Mouse (Mus musculus): ENCODE data around the gene Ivd. TPM values are rescaled to one million over a fixed set of nuclear protein-coding genes. Genes with fewer than 3 reads are reported as not detected.

The Ivd gene
- polyA plus RNA-seq, 2 experiments: 23.3 to 26.3 TPM

GRCm38 (mm10) chr2:118824396-118824795 lies 37.4 kb upstream of the Ivd start:
- Histone ChIP-seq H3K36me3 (replicated peaks; ENCODE audit: control insufficient read depth, insufficient read depth, low read depth) (peaks cover 65% of the 10 kb centered on the region), H3K4me3 (ENCODE audit: insufficient read depth in 1 of 2, low read depth in 2 of 2, low read length in 2 of 2) (no peak overlapping the region), H3K4me1 (replicated peaks; ENCODE audit: control insufficient read depth in 2 of 2, insufficient read depth in 2 of 2, low read length in 1 of 2) (no peaks in the 10 kb centered on the region), H3K9ac (replicated peaks) (no peak overlapping the region), H3K9me3 (ENCODE audit: control insufficient read depth, low read length) (no peaks in the 10 kb centered on the region), H3K27ac (no peak overlapping the region), H3K27me3 (ENCODE audit: control insufficient read depth, insufficient read depth, low read length) (no peaks in the 10 kb centered on the region), H3K4me2 (ENCODE audit: low read depth) (no peak overlapping the region)
- WGBS (ENCODE audit: insufficient replicate concordance): 92% methylated on average over 4 of the region's 4 CpGs
- DNase-seq (ENCODE audit: low read depth in 3 of 3, low spot score in 3 of 3): no peak
- no peak for TF ChIP-seq EP300 (IDR thresholded peaks at IDR 0.05; ENCODE audit: low read depth)
- TF ChIP-seq CTCF (IDR thresholded peaks at IDR 0.05; ENCODE audit: low read depth): no peak
- ATAC-seq (ENCODE audit: insufficient read depth): no peak

- Histone ChIP-seq H3K27me3 (ENCODE audit: control insufficient read depth, insufficient read depth, low read length) (no peaks in the 10 kb centered on the region), H3K27ac (no peak overlapping the region), H3K9me3 (ENCODE audit: control insufficient read depth, low read length) (no peaks in the 10 kb centered on the region), H3K4me3 (ENCODE audit: insufficient read depth in 1 of 2, low read depth in 2 of 2, low read length in 2 of 2) (no peak overlapping the region), H3K36me3 (replicated peaks; ENCODE audit: control insufficient read depth, insufficient read depth, low read depth) (peaks cover 86% of the 10 kb centered on the region), H3K4me1 (replicated peaks; ENCODE audit: control insufficient read depth in 2 of 2, insufficient read depth in 2 of 2, low read length in 1 of 2) (no peaks in the 10 kb centered on the region), H3K9ac (replicated peaks) (no peak overlapping the region), H3K4me2 (ENCODE audit: low read depth) (no peak overlapping the region)
- 87% methylated on average over 5 of the region's 5 CpGs for WGBS (ENCODE audit: insufficient replicate concordance)
- ATAC-seq (ENCODE audit: insufficient read depth): no peak
- TF ChIP-seq EP300 (IDR thresholded peaks at IDR 0.05; ENCODE audit: low read depth) (no peak), CTCF (IDR thresholded peaks at IDR 0.05; ENCODE audit: low read depth) (no peak)
- DNase-seq (ENCODE audit: low read depth in 3 of 3, low spot score in 3 of 3): no peak
These were observed 32.7 kb upstream of the Ivd start for GRCm38 (mm10) chr2:118829096-118829495.

GRCm38 (mm10) chr2:118834061-118834460 lies 27.7 kb upstream of the Ivd start:
- Histone ChIP-seq H3K27me3 (ENCODE audit: control insufficient read depth, insufficient read depth, low read length) (no peaks in the 10 kb centered on the region), H3K4me3 (ENCODE audit: insufficient read depth in 1 of 2, low read depth in 2 of 2, low read length in 2 of 2) (no peak overlapping the region), H3K9me3 (ENCODE audit: control insufficient read depth, low read length) (no peaks in the 10 kb centered on the region), H3K9ac (replicated peaks) (no peak overlapping the region), H3K4me2 (ENCODE audit: low read depth) (no peak overlapping the region), H3K27ac (no peak overlapping the region), H3K4me1 (replicated peaks; ENCODE audit: control insufficient read depth in 2 of 2, insufficient read depth in 2 of 2, low read length in 1 of 2) (no peaks in the 10 kb centered on the region), H3K36me3 (replicated peaks; ENCODE audit: control insufficient read depth, insufficient read depth, low read depth) (peaks cover 68% of the 10 kb centered on the region)
- ATAC-seq (ENCODE audit: insufficient read depth) (no peak), DNase-seq (ENCODE audit: low read depth in 3 of 3, low spot score in 3 of 3) (no peak)
- WGBS (ENCODE audit: insufficient replicate concordance): 86% methylated on average over 6 of the region's 6 CpGs
- no peak for TF ChIP-seq CTCF (IDR thresholded peaks at IDR 0.05; ENCODE audit: low read depth)

GRCm38 (mm10) chr2:118835115-118835514 lies 26.6 kb upstream of the Ivd start:
- Histone ChIP-seq H3K4me1 (replicated peaks; ENCODE audit: control insufficient read depth in 2 of 2, insufficient read depth in 2 of 2, low read length in 1 of 2) (no peaks in the 10 kb centered on the region), H3K9ac (replicated peaks) (no peak overlapping the region), H3K36me3 (replicated peaks; ENCODE audit: control insufficient read depth, insufficient read depth, low read depth) (peaks cover 57% of the 10 kb centered on the region), H3K4me3 (ENCODE audit: insufficient read depth in 1 of 2, low read depth in 2 of 2, low read length in 2 of 2) (no peak overlapping the region), H3K27ac (no peak overlapping the region), H3K27me3 (ENCODE audit: control insufficient read depth, insufficient read depth, low read length) (no peaks in the 10 kb centered on the region), H3K4me2 (ENCODE audit: low read depth) (no peak overlapping the region), H3K9me3 (ENCODE audit: control insufficient read depth, low read length) (no peaks in the 10 kb centered on the region)
- 82% methylated on average over 6 of the region's 6 CpGs for WGBS (ENCODE audit: insufficient replicate concordance)
- ATAC-seq (ENCODE audit: insufficient read depth): no peak
- TF ChIP-seq CTCF (IDR thresholded peaks at IDR 0.05; ENCODE audit: low read depth): no peak
- no peak for TF ChIP-seq EP300 (IDR thresholded peaks at IDR 0.05; ENCODE audit: low read depth)
- no peak for DNase-seq (ENCODE audit: low read depth in 3 of 3, low spot score in 3 of 3)

- H3K4me1 ChIP-seq (replicated peaks; ENCODE audit: control insufficient read depth in 2 of 2, insufficient read depth in 2 of 2, low read length in 1 of 2): peaks cover 13 to 18% of the 10 kb centered on the region in 2 experiments
- TF ChIP-seq CTCF (IDR thresholded peaks at IDR 0.05; ENCODE audit: low read depth) (no peak), EP300 (IDR thresholded peaks at IDR 0.05; ENCODE audit: low read depth) (no peak)
- no peak for DNase-seq (ENCODE audit: low read depth in 3 of 3, low spot score in 3 of 3)
- no peaks in the 10 kb centered on the region for H3K27me3 ChIP-seq (ENCODE audit: control insufficient read depth, insufficient read depth, low read length)
- no peak for ATAC-seq (ENCODE audit: insufficient read depth)
- no peaks in the 10 kb centered on the region for H3K9me3 ChIP-seq (ENCODE audit: control insufficient read depth, low read length)
- H3K9ac ChIP-seq (replicated peaks): no peak overlapping the region
- H3K27ac ChIP-seq: no peak overlapping the region
- H3K36me3 ChIP-seq (replicated peaks; ENCODE audit: control insufficient read depth, insufficient read depth, low read depth): peaks cover 27% of the 10 kb centered on the region
- no peak overlapping the region for H3K4me3 ChIP-seq (ENCODE audit: insufficient read depth in 1 of 2, low read depth in 2 of 2, low read length in 2 of 2)
- H3K4me2 ChIP-seq (ENCODE audit: low read depth): no peak overlapping the region
- 17% methylated on average over 5 of the region's 5 CpGs for WGBS (ENCODE audit: insufficient replicate concordance)
These were observed 23.4 kb upstream of the Ivd start for GRCm38 (mm10) chr2:118838330-118838729.

Data from liver, embryonic 14.5 days (tissue).